Mouse (Mus musculus): Measurements from ENCODE around the gene Phxr2. TPM values are rescaled to one million over a fixed set of nuclear protein-coding genes. Genes with fewer than 3 reads are reported as not detected.
A peak's percentile ranks its signal among the peaks of the same experiment; 100 is the strongest.

Gene Phxr2
- polyA plus RNA-seq, 1 experiment from 2014 or later = not detected

DNA sequence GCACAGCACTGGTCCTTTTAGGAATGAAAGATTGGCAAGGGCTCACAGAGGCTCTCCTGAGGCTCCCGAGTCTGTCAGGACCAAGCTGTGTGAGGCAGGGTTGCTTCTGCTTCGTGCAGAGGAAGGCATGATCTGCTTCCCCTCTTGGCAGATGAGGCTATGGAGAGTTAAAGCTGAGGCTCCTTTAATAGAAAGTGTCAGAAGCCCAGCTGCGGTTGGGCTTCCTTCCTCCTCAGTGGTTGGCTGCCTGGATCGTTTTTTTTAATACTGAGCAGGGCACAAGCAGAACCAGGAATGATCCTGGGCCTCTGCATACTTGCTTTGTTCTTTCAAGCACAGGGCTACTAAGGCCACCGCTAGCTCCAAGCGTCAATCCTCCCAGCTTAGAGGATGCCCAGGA lies 4.5 kb upstream of the Phxr2 start:
- WGBS = 45% methylated on average over 6 of the region's 6 CpGs
- Histone ChIP-seq H3K27me3 (no peaks in the 10 kb centered on the region), H3K4me2 (replicated peaks) (no peak overlapping the region), H3K36me3 (peaks cover 23% of the 10 kb centered on the region), H3K4me1 (peaks cover 17% of the 10 kb centered on the region), H3K9ac (no peak overlapping the region), H3K27ac (no peak overlapping the region), H3K4me3 (no peak overlapping the region), H3K9me3 (no peaks in the 10 kb centered on the region)
- ATAC-seq (ENCODE audit: low FRiP score, low read depth) = no peak

DNA sequence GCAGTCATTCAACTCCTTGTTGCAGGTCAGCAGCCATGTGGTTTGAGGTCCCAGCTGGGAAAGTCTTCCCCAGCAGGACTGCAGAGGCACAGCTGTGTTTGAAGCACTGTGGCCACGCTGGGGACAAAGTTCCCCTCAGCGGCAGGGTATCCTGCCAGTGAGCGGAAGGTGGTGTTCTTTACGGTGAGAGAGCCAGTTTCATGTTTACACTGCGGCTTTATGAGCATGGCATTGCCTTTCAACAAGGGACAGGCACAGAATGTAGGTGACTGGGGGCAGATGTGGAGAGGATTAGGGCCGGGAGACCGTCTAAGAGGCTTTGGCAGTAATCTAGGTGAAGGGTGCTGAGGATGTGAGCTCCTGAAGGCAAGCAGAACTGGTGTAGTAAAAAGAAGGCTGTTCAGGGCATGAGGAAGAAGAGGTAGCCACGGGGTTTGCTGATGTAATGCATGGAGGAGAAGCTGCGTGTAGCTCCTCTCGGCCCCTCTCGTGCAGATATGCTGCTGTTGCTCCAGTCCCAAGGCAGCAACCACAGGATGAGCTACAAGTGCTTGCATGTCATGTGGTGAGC lies 1.7 kb upstream of the Phxr2 start:
- Histone ChIP-seq H3K9me3 (no peaks in the 10 kb centered on the region), H3K4me3 (no peak overlapping the region), H3K4me2 (replicated peaks) (no peak overlapping the region), H3K36me3 (peaks cover 13% of the 10 kb centered on the region), H3K27me3 (no peaks in the 10 kb centered on the region), H3K27ac (no peak overlapping the region), H3K9ac (no peak overlapping the region), H3K4me1 (peaks cover 17% of the 10 kb centered on the region)
- ATAC-seq (ENCODE audit: low FRiP score, low read depth) = no peak
- WGBS = 60% methylated on average over 11 of the region's 11 CpGs

DNA sequence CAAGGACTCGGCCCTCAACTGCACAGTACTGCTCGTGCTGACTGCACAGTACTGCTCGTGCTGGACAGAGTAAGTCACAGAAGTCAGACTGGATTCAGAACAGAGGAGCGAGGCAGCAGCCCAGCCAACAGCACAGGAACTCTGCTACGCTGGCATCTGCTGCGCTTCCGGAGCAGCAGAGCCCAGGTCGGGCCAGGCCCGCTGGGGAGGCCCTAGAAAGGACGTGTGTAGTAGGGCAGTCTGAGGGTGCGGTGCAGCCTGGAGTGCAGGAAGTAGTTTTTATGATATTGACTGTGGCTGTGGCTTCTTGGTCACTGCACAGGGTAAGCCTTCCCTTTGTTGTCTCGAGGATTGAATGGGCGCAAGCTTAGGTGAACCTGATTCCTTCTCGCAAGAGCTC lies 829 bp upstream of the Phxr2 start:
- no peak for ATAC-seq (ENCODE audit: low FRiP score, low read depth)
- Histone ChIP-seq H3K27ac (no peak overlapping the region), H3K4me2 (replicated peaks) (no peak overlapping the region), H3K36me3 (peaks cover 11% of the 10 kb centered on the region), H3K27me3 (no peaks in the 10 kb centered on the region), H3K9me3 (no peaks in the 10 kb centered on the region), H3K4me3 (no peak overlapping the region), H3K4me1 (peaks cover 17% of the 10 kb centered on the region), H3K9ac (no peak overlapping the region)
- WGBS = 82% methylated on average over 14 of the region's 14 CpGs

GRCm38 (mm10) chr10:99119471-99119870 lies 6.7 kb downstream of the Phxr2 start:
- H3K9ac ChIP-seq = no peak overlapping the region
- 80% methylated on average over 4 of the region's 4 CpGs for WGBS
- H3K4me2 ChIP-seq (replicated peaks) = no peak overlapping the region
- no peaks in the 10 kb centered on the region for H3K36me3 ChIP-seq
- no peak for ATAC-seq (ENCODE audit: low FRiP score, low read depth)
- H3K4me3 ChIP-seq = no peak overlapping the region
- no peaks in the 10 kb centered on the region for H3K27me3 ChIP-seq
- H3K27ac ChIP-seq = no peak overlapping the region; the same call in 1 of the 2 replicates
- peaks cover 41% of the 10 kb centered on the region for H3K4me1 ChIP-seq
- H3K9me3 ChIP-seq = no peaks in the 10 kb centered on the region

- peak; percentile 83 for ATAC-seq (ENCODE audit: low FRiP score, low read depth)
- Histone ChIP-seq H3K4me1 (peaks cover 41% of the 10 kb centered on the region), H3K9me3 (no peaks in the 10 kb centered on the region), H3K27me3 (no peaks in the 10 kb centered on the region), H3K9ac (no peak overlapping the region), H3K4me3 (no peak overlapping the region), H3K27ac (no peak overlapping the region), H3K36me3 (no peaks in the 10 kb centered on the region), H3K4me2 (replicated peaks) (peak overlapping the region; percentile 36)
- WGBS = 24% methylated on average over 6 of the region's 6 CpGs
Measured at GRCm38 (mm10) chr10:99118697-99119096, 7.4 kb downstream of the Phxr2 start.

DNA sequence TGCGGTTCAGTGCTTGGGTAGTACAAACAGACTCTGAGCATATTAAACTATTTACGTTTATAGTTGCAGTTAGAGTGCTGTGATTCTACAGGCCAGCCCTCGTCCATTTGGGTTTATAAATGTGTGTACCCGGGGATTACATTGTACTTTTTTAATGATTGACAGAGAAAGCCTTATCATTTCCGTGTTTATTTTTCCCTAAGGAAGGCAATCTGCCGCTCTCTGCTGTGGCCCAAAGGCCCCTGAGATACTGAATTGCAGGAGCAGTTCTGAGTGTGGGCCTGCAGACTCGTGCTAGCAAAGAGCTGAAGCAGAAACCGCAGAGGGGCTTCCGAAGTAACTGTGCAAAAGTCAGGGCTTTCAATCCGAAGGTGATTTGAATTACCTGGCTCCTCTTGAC lies 8.2 kb downstream of the Phxr2 start:
- Histone ChIP-seq H3K4me2 (replicated peaks) (no peak overlapping the region), H3K9me3 (no peaks in the 10 kb centered on the region), H3K27ac (no peak overlapping the region; the same call in 1 of the 2 replicates), H3K36me3 (no peaks in the 10 kb centered on the region), H3K4me1 (peaks cover 41% of the 10 kb centered on the region), H3K27me3 (no peaks in the 10 kb centered on the region), H3K4me3 (no peak overlapping the region), H3K9ac (no peak overlapping the region)
- ATAC-seq (ENCODE audit: low FRiP score, low read depth) = no peak
- 54% methylated on average over 10 of the region's 10 CpGs for WGBS

GRCm38 (mm10) chr10:99116650-99117615 lies 9.2 kb downstream of the Phxr2 start:
- no peaks in the 10 kb centered on the region for H3K9me3 ChIP-seq
- no peaks in the 10 kb centered on the region for H3K27me3 ChIP-seq
- H3K4me3 ChIP-seq = no peak overlapping the region
- 71% methylated on average over 16 of the region's 16 CpGs for WGBS
- no peak for ATAC-seq (ENCODE audit: low FRiP score, low read depth)
- no peak overlapping the region for H3K27ac ChIP-seq
- H3K36me3 ChIP-seq = no peaks in the 10 kb centered on the region
- H3K9ac ChIP-seq = no peak overlapping the region
- H3K4me2 ChIP-seq (replicated peaks) = no peak overlapping the region
- peaks cover 41% of the 10 kb centered on the region for H3K4me1 ChIP-seq

GRCm38 (mm10) chr10:99116237-99116632 lies 9.9 kb downstream of the Phxr2 start:
- 34% methylated on average over 8 of the region's 8 CpGs for WGBS
- Histone ChIP-seq H3K9me3 (no peaks in the 10 kb centered on the region), H3K27me3 (no peaks in the 10 kb centered on the region), H3K27ac (no peak overlapping the region), H3K9ac (no peak overlapping the region), H3K36me3 (peaks cover 2% of the 10 kb centered on the region), H3K4me3 (no peak overlapping the region), H3K4me2 (replicated peaks) (peak overlapping the region; percentile 41), H3K4me1 (peaks cover 44% of the 10 kb centered on the region)
- ATAC-seq (ENCODE audit: low FRiP score, low read depth) = no peak

- 21% methylated on average over 18 of the region's 18 CpGs for WGBS
- peak overlapping the region; percentile 41 for H3K4me2 ChIP-seq (replicated peaks)
- H3K4me3 ChIP-seq = no peak overlapping the region
- peaks cover 8% of the 10 kb centered on the region for H3K36me3 ChIP-seq
- H3K9ac ChIP-seq = no peak overlapping the region
- peaks cover 48% of the 10 kb centered on the region for H3K4me1 ChIP-seq
- no peak for ATAC-seq (ENCODE audit: low FRiP score, low read depth)
- no peaks in the 10 kb centered on the region for H3K27me3 ChIP-seq
- no peak overlapping the region for H3K27ac ChIP-seq
- H3K9me3 ChIP-seq = no peaks in the 10 kb centered on the region
Measured at GRCm38 (mm10) chr10:99115471-99116236, 10.5 kb downstream of the Phxr2 start.

DNA sequence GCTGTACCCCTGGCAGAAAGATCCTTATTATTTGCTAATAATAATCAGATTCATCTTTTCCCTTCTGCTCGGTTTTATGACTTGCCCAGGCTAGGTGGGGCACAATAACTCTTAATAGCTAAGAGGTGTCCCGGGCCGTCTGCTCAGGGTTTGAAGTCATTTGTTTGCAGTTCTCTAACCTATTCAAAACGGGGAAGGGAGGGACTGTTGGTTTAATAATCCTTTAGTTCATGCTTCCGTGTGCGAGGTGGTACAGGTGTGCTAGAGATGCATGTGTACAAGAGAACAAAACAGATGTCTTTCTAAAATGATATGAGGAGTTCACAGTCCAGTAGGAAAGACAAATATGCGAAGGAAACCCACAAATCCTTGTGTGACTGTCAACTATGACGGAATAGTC lies 11.8 kb downstream of the Phxr2 start:
- Histone ChIP-seq H3K4me2 (replicated peaks) (no peak overlapping the region), H3K4me3 (no peak overlapping the region), H3K9me3 (peaks cover 6% of the 10 kb centered on the region; the same call in 1 of the 2 replicates), H3K36me3 (peaks cover 19% of the 10 kb centered on the region), H3K27ac (no peak overlapping the region), H3K4me1 (peaks cover 48% of the 10 kb centered on the region), H3K9ac (no peak overlapping the region), H3K27me3 (no peaks in the 10 kb centered on the region)
- 62% methylated on average over 8 of the region's 8 CpGs for WGBS
- ATAC-seq (ENCODE audit: low FRiP score, low read depth) = no peak

- no peak overlapping the region for H3K4me3 ChIP-seq
- no peak overlapping the region for H3K9ac ChIP-seq
- peaks cover 48% of the 10 kb centered on the region for H3K4me1 ChIP-seq
- peaks cover 22% of the 10 kb centered on the region for H3K36me3 ChIP-seq
- peaks cover 8% of the 10 kb centered on the region; the same call in 1 of the 2 replicates for H3K9me3 ChIP-seq
- no peak overlapping the region for H3K27ac ChIP-seq
- WGBS = 42% methylated on average over 3 of the region's 3 CpGs
- ATAC-seq (ENCODE audit: low FRiP score, low read depth) = no peak
- H3K27me3 ChIP-seq = no peaks in the 10 kb centered on the region
- no peak overlapping the region for H3K4me2 ChIP-seq (replicated peaks)
Measured at GRCm38 (mm10) chr10:99113533-99113932, 12.6 kb downstream of the Phxr2 start.

Data from limb, embryonic 13.5 days (tissue).